Mouse (Mus musculus) hindbrain, embryonic 14.5 days (tissue): ENCODE results near the gene Asnsd1. TPM values are rescaled to one million over a fixed set of nuclear protein-coding genes. Genes with fewer than 3 reads are reported as not detected.
"Not testable (repeated sequence)": the region's sequence is repeated elsewhere in the genome, so short reads cannot be mapped to it uniquely, and the experiment has no call there.

Experiments
- ATAC-seq: fragments of 200-750 bp; cut with Nextera tagmentation; 2 replicates; pipeline ENCODE4 v1.8.0; 2017; ENCODE audit warnings: moderate number of reproducible peaks, mild to moderate bottlenecking, moderate TSS enrichment, moderate library complexity; ENCODE audit not compliant: low FRiP score
- DNase-seq: peaks from one replicate; pipeline ENCODE4 v3.0.0-alpha.2; 2015; ENCODE audit warnings: low spot score
- H3K27ac ChIP-seq: fragments of 300-500 bp; sonication (generic); 2 replicates; pipeline ENCODE4 v1.5.1; 2014; ENCODE audit warnings: mild to moderate bottlenecking, moderate library complexity
- H3K27me3 ChIP-seq: fragments of 300-500 bp; sonication (generic); 2 replicates; pipeline ENCODE4 v1.6.1; 2014; ENCODE audit warnings: mild to moderate bottlenecking, low read length, mixed read lengths; ENCODE audit not compliant: control insufficient read depth, insufficient read depth
- H3K36me3 ChIP-seq: fragments of 300-500 bp; sonication (generic); replicated peaks from 2 replicates; pipeline ENCODE4 v1.6.1; 2014; ENCODE audit not compliant: control insufficient read depth, insufficient read depth
- H3K4me1 ChIP-seq: fragments of 300-500 bp; sonication (generic); replicated peaks from 2 replicates; pipeline ENCODE4 v1.6.1; 2014; ENCODE audit warnings: antibody characterized with exemption, low read length, mixed read lengths; ENCODE audit not compliant: control insufficient read depth, insufficient read depth
- H3K4me2 ChIP-seq: fragments of 300-500 bp; sonication (generic); replicated peaks from 2 replicates; pipeline ENCODE4 v1.6.1; 2014; ENCODE audit warnings: mild to moderate bottlenecking, moderate library complexity
- H3K4me3 ChIP-seq: fragments of 300-500 bp; sonication (generic); replicated peaks from 2 replicates; pipeline ENCODE4 v1.5.1; 2014; ENCODE audit warnings: mild to moderate bottlenecking, low read length
- H3K9ac ChIP-seq: fragments of 300-500 bp; sonication (generic); 2 replicates; pipeline ENCODE4 v1.6.1; 2014
- H3K9me3 ChIP-seq: fragments of 300-500 bp; sonication (generic); 2 replicates; pipeline ENCODE4 v1.6.1; 2016; ENCODE audit warnings: low read length; ENCODE audit not compliant: control insufficient read depth
- WGBS: fragments of 180-500 bp; shearing (Covaris S2); extraction: QIAGEN DNeasy Blood & Tissue Kit; methylation state at CpG from one replicate; pipeline ENCODE4 v1.1.7; 2014; 5-methylcytosine and 5-hydroxymethylcytosine counted together
- polyA plus RNA-seq: library from polyadenylated mRNA; unstranded; fragments of >200 nt; fragmentation: Nextera tagmentation; extraction: Ambion mirVana; gene quantifications from 2 replicates; pipeline ENCODE4 v1.2.1, GENCODE M21; 2014

The Asnsd1 gene
- 61.4 and 67.4 TPM in 2 replicates for polyA plus RNA-seq

GRCm38 (mm10) chr1:53352327-53353261 is at the start of gene Asnsd1, which contains the start of the genes Asdurf and Gm28551:
TSS of gene Asnsd1 (minus strand) at chr1:53352752.
TSS of gene Asdurf (minus strand) at chr1:53352619.
TSS of gene Gm28551 (minus strand) at chr1:53352667.
- peak within 1 kb of the TSS; percentile 87 for H3K27ac ChIP-seq
- ATAC-seq (peak; percentile 100), DNase-seq (peak; percentile 98)
- H3K4me3 ChIP-seq = peak within 1 kb of the TSS; percentile 85
- peaks cover 9% of the 10 kb centered on the region for H3K4me1 ChIP-seq
- WGBS = under 1% methylated on average over 44 of the region's 44 CpGs
- H3K36me3 ChIP-seq = peaks cover 21% of the 10 kb centered on the region
- H3K4me2 ChIP-seq = peak within 1 kb of the TSS; percentile 56
- peak within 1 kb of the TSS; percentile 95 for H3K9ac ChIP-seq
- H3K27me3 ChIP-seq = no peaks in the 10 kb centered on the region
- H3K9me3 ChIP-seq = no peaks in the 10 kb centered on the region

- not testable (repeated sequence) for H3K4me1 ChIP-seq, H3K9me3 ChIP-seq, H3K27ac ChIP-seq, H3K27me3 ChIP-seq, DNase-seq, ATAC-seq, H3K9ac ChIP-seq, H3K4me3 ChIP-seq, H3K36me3 ChIP-seq
- peak overlapping the region; percentile 17; the same call in 1 of the 2 replicates for H3K4me2 ChIP-seq
- 44% methylated on average over 21 of the region's 21 CpGs for WGBS
Observed at GRCm38 (mm10) chr1:53393936-53394760, 41.6 kb upstream of the Asnsd1 start.

GRCm38 (mm10) chr1:53388762-53389161 is 36.2 kb upstream of the Asnsd1 start:
- WGBS = 95% methylated on average over 11 of the region's 14 CpGs
- H3K27ac ChIP-seq = no peak overlapping the region
- H3K9me3 ChIP-seq = no peaks in the 10 kb centered on the region
- no peaks in the 10 kb centered on the region for H3K27me3 ChIP-seq
- no peak overlapping the region for H3K9ac ChIP-seq
- ATAC-seq (peak; percentile 37; the same call in 1 of the 2 replicates), DNase-seq (no peak)
- H3K4me1 ChIP-seq = no peaks in the 10 kb centered on the region
- H3K36me3 ChIP-seq = no peaks in the 10 kb centered on the region
- no peak overlapping the region for H3K4me2 ChIP-seq
- H3K4me3 ChIP-seq = no peak overlapping the region

GRCm38 (mm10) chr1:53384085-53384688 is 31.6 kb upstream of the Asnsd1 start:
- 82% methylated on average over 6 of the region's 6 CpGs for WGBS

GRCm38 (mm10) chr1:53377731-53378130 is 25.2 kb upstream of the Asnsd1 start:
- Histone ChIP-seq H3K9me3 (no peaks in the 10 kb centered on the region), H3K4me3 (no peak overlapping the region), H3K27ac (no peak overlapping the region), H3K36me3 (no peaks in the 10 kb centered on the region), H3K4me1 (no peaks in the 10 kb centered on the region), H3K27me3 (no peaks in the 10 kb centered on the region), H3K9ac (no peak overlapping the region), H3K4me2 (no peak overlapping the region)
- DNase-seq (no peak), ATAC-seq (no peak)
- 78% methylated on average over 3 of the region's 3 CpGs for WGBS

More at GRCm38 (mm10) chr1:53384085-53384688, 31.6 kb upstream of the Asnsd1 start:
- Histone ChIP-seq H3K9me3 (no peaks in the 10 kb centered on the region), H3K36me3 (no peaks in the 10 kb centered on the region), H3K4me2 (no peak overlapping the region), H3K4me3 (no peak overlapping the region), H3K9ac (no peak overlapping the region), H3K4me1 (no peaks in the 10 kb centered on the region), H3K27ac (no peak overlapping the region), H3K27me3 (no peaks in the 10 kb centered on the region)
- no peak for DNase-seq
- no peak for ATAC-seq

GRCm38 (mm10) chr1:53375965-53376364 is 23.4 kb upstream of the Asnsd1 start:
- not testable (repeated sequence) for H3K27me3 ChIP-seq, H3K9me3 ChIP-seq, H3K4me2 ChIP-seq, H3K9ac ChIP-seq, ATAC-seq, H3K4me3 ChIP-seq, DNase-seq, H3K4me1 ChIP-seq, H3K27ac ChIP-seq, H3K36me3 ChIP-seq
- WGBS = 83% methylated on average over 2 of the region's 2 CpGs

- Histone ChIP-seq H3K27ac (no peak overlapping the region), H3K36me3 (no peaks in the 10 kb centered on the region), H3K4me1 (no peaks in the 10 kb centered on the region), H3K4me2 (no peak overlapping the region), H3K9ac (no peak overlapping the region), H3K9me3 (no peaks in the 10 kb centered on the region), H3K27me3 (no peaks in the 10 kb centered on the region), H3K4me3 (no peak overlapping the region)
- no peak for ATAC-seq
- no peak for DNase-seq
Observed at GRCm38 (mm10) chr1:53358988-53359387, 6.4 kb upstream of the Asnsd1 start.

GRCm38 (mm10) chr1:53341071-53341470 is 11.5 kb downstream of the Asnsd1 start:
- H3K4me1 ChIP-seq = no peaks in the 10 kb centered on the region
- 91% methylated on average over 2 of the region's 2 CpGs for WGBS
- no peak overlapping the region for H3K9ac ChIP-seq
- no peak overlapping the region for H3K4me2 ChIP-seq
- DNase-seq (no peak), ATAC-seq (no peak)
- peaks cover 52% of the 10 kb centered on the region for H3K36me3 ChIP-seq
- no peak overlapping the region for H3K27ac ChIP-seq
- H3K4me3 ChIP-seq = no peak overlapping the region
- H3K27me3 ChIP-seq = no peaks in the 10 kb centered on the region
- peaks cover 21% of the 10 kb centered on the region for H3K9me3 ChIP-seq

- not testable (repeated sequence) for H3K27ac ChIP-seq, H3K4me1 ChIP-seq, H3K4me2 ChIP-seq, H3K9ac ChIP-seq, H3K27me3 ChIP-seq, ATAC-seq, DNase-seq, H3K4me3 ChIP-seq
- 58% methylated on average over 2 of the region's 2 CpGs for WGBS
- Histone ChIP-seq H3K9me3 (peaks cover 21% of the 10 kb centered on the region), H3K36me3 (peaks cover 23% of the 10 kb centered on the region)
Observed at GRCm38 (mm10) chr1:53337403-53337802, 15.1 kb downstream of the Asnsd1 start.
